Mouse (Mus musculus) bone marrow, adult 2 months (tissue): Measurements from ENCODE around the gene C2cd2.

Source experiments
- CTCF ChIP-seq: fragments of 200-500 bp; IDR thresholded peaks from 2 replicates; pipeline ENCODE4 v1.5.1; 2011; ENCODE audit warnings: low read length, control low read depth; ENCODE audit not compliant: control insufficient read depth, insufficient read depth
- POLR2A ChIP-seq: fragments of 200-500 bp; IDR thresholded peaks from 2 replicates; pipeline ENCODE4 v1.6.1; 2011; ENCODE audit warnings: low read depth, mild to moderate bottlenecking, control low read depth, low read length, borderline replicate concordance; ENCODE audit not compliant: control insufficient read depth

GRCm38 (mm10) chr16:97977277-97977676 lies 14.9 kb upstream of the C2cd2 start:
- TF ChIP-seq CTCF (no peak), POLR2A (no peak)
